Mouse (Mus musculus) T-helper 1 cell (primary cell): ENCODE measurements around the gene Elmod1.

Experiments
- in situ Hi-C: fragments of 300-600 bp; cut with MboI, MseI; formaldehyde crosslinking; loops from one replicate; pipeline ENCODE4 v1.15.1; 2025; ENCODE audit warnings: high pct_unique_total_duplicates

Gene Elmod1

DNA sequence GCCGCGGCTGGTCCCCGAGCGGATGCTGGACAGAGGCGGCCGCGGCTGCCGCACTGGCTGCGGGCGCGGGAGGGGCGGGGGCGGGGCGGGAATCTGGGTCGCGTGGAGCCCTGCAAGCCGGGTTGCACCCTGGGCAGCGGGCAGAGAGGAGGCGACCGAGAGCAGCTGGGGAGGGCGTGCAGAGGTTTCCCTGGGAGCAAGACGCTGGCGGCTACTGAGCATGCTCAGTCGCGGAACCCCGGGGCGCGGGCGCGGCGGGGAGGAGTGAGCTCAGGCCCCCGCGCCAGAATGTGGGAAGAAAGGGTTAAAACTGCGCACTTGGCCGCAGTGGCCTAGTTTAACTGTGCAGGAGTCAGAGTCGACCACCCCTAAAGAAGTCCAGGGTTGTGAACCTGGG is at the start of gene Elmod1:
Elmod1 (minus strand) TSS at position 180 of the 397 bp plus-strand sequence.
- in situ Hi-C loops: loop anchor here (25.0 kb wide), 1 partner anchor 687 kb away; the partner anchor contains the start of gene Acsbg1

DNA sequence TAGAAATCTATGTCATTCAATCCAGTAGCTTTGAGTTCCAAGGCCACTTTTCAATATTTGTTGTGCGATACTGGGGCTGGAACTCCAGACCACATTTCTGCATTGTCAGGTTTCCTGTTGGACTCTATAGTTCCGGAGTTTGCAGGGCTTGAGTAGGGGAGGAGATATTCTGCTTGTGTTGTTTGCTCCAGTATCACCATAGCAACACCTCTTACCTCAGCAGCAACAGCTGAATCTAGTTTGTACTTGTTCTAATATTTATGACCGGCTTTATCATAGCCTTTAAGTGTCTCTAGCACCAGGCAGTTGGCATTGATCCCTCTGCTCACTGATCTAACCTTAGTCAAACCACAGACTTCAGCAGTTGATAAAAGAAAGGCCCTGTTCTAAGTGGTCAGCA is 47.7 kb upstream of the Elmod1 start:
- in situ Hi-C loops: no loop called here

DNA sequence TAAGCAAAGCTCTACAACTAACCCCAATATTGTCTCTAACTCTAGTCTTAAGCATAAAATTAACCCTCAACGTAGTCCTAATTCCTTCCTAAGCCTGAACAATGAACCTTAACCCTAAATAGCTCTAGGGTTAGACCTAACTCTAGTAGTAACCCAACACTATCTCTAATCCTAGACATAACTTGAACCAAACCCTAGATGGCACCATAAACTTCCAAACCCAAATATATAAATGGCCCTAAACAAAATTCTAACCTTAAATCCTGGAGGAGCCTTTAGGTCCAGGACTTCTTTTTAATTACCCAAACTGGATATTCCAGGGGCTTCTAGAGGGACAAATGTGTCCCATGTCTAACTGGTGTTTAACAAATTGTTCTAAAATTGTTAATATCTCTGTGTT is 19.4 kb upstream of the Elmod1 start:
- in situ Hi-C loops: loop anchor here (5.0 to 25.0 kb wide), 2 partner anchors 423 to 668 kb away; partner anchors contain the start of gene Acsbg1

DNA sequence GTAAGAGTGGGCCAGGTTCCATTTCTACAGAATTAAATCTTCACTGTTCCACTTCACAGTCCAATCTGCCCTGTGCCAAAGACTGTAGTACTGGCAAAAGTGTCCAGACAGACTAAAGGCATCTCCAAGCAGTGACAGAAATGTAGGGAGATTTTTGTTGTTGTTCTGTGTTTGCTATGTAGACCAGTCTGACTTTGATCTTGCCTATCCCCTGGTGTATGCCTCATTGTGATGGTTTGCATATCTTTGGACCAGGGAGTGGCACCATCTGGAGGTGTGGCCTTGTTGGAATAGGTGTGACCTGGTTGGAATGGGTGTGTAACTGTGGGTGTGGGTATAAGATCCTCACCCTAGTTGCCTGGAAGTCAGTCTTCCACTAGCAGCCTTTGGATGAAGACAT is 17.5 kb upstream of the Elmod1 start:
- in situ Hi-C loops: loop anchor here (5.0 to 25.0 kb wide), 2 partner anchors 425 to 670 kb away; partner anchors contain the start of gene Acsbg1

DNA sequence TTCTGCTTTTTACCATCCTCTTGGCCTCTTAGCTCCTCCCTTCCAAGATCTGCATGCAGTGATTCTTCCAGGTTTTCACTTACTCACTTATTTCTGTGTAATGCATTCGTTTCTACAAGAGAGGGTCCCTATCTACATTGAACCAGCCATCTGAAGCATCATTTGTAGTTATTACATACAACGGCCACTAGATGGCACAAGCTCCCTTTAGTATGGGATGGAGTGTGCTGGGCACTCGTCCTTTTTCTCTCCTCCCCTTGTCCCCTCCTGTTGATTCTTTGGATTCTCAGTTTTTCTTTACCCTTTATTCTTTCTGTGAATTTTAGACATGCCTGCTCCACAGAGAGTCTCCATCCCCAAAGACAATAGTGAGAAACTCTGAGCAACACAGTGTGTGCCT is 15.8 kb upstream of the Elmod1 start:
- in situ Hi-C loops: loop anchor here (5.0 to 25.0 kb wide), 2 partner anchors 426 to 671 kb away; partner anchors contain the start of gene Acsbg1

DNA sequence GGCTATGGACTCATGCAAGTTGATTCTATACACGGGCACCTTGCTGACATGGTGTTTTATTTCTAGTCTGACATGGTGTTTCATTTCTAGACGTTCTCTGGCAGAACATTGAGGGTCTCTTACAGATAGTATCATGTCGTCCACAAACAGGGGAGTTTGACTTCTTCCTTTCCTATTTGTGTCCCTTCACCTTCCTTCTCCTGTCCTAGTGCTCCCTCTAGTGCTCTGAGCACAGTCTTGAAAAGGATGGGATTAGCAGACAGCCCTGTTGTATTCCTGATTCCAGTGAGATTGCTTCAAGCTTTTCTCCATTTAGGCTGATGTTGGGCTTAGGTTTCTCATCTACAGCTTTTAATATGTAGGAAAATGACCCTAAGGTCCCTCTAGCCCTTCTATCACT is 11.9 kb upstream of the Elmod1 start:
- in situ Hi-C loops: loop anchor here (5.0 to 25.0 kb wide), 2 partner anchors 350 to 675 kb away; partner anchors contain the start of gene Acsbg1

DNA sequence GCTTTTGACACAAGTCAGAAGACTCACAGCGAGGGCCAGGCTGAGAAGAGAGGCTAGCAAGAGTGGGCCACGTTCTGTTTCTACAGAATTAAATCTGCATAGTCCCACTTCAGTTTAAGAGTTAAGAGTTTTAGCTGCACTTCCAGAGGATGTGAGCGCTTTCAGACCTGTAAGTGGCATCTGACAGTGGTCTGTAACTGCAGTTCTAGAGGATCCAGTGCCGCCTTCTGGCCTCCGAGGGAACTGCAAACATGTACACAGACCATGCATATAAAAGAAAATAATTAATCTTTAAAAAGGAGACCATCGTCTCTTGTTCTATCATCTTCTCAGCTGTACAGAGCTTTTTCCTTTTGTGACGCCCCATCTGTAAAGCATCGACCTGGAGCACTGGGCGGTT is 9.8 kb upstream of the Elmod1 start:
- in situ Hi-C loops: loop anchor here (5.0 to 25.0 kb wide), 4 partner anchors 98 to 677 kb away; partner anchors contain the start of gene Acsbg1

DNA sequence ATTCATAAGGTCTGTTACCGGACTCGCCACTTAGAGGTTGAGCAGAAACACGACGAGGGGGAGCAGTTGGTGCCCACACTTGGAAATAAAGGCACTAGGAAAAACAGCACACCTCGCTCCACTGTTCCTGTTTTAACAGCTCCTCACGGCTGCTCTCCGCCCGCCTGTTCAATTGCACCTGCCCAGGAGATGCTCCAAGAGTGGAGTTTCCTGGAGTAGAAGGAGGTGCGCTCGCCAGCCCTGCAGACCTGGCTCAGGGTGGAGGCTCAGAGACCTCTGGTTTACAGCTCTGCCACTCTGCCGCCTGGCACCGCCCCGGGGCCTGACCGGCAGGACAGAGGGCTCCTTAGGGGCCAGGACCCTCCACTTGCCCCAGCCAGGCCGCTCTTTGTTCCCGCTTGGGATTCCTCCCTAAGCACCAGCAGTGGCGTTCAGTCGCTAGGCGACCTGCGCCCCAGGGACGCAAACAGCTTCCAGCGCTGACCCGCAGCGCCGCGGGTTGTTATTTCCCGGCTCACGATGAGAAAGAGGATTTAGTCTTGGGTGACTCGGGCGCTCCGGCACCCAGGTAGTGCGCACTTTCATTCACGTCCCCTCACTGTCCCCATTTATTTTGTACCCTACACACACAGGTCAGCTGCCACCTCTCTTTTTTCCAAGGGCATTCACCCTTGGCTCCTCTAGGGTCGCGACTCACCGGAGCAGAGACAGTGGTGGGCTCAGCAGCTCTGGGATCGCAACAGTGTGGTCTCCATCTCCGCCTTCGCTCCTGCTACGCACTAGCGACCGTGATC is 576 bp downstream of the Elmod1 start:
- in situ Hi-C loops: loop anchor here (25.0 kb wide), 1 partner anchor 688 kb away; the partner anchor contains the start of gene Acsbg1

DNA sequence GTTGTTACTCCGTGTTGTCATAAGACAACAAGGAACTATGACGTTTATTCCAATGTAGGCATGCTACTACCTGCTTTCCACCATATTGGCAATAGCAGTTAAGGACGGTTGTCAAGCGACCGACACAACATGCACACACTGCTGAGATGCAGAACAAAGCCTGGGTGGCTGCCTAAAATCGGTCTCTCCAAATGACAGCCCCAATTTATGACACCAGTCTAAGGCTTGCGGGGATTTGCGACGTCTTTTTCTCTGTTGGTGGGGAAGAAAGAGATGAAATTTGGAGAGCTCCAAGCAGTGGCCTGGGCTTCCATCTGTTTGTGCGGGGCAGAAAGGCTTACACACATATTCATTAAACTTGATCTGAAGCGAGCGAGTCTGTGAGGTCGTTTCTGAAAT is 1.2 kb downstream of the Elmod1 start:
- in situ Hi-C loops: no loop called here

DNA sequence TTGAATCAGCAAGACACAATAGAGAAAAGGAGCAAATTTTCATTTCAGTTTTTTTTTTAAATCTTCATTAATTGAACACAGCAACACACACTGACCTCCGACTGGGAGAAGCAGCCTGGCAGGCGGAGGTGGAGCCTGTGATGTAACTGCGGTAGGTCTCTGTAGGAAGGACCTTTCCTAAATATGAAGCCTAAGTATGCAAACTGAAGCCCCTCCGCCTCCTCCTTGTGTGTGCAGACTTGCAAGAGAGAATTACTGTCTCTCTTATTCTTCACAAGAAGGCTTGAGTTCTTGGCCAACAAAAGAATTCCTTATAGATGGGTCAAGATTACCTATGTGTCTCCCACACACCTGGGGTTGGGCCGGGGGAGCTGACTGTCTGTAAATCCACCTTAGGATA is 1.9 kb downstream of the Elmod1 start:
- in situ Hi-C loops: no loop called here

DNA sequence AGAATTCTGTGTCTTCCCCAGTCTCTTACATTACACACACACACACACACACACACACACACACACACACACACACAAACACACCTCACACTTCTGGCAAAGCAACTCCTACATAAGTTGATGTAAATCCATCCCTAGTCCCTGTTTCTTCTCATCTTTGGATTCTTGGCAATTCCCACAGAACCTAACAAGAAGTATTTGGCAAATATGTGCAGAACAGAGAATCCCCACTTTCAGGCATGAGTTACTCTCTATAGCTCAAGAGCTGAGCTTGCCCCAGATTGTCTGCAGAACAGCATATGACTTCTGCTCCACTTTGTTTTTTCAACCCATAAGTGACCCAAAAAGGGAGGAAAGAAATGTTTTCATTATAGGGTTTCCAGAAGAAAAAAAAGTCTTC is 2.7 kb downstream of the Elmod1 start:
- in situ Hi-C loops: no loop called here

DNA sequence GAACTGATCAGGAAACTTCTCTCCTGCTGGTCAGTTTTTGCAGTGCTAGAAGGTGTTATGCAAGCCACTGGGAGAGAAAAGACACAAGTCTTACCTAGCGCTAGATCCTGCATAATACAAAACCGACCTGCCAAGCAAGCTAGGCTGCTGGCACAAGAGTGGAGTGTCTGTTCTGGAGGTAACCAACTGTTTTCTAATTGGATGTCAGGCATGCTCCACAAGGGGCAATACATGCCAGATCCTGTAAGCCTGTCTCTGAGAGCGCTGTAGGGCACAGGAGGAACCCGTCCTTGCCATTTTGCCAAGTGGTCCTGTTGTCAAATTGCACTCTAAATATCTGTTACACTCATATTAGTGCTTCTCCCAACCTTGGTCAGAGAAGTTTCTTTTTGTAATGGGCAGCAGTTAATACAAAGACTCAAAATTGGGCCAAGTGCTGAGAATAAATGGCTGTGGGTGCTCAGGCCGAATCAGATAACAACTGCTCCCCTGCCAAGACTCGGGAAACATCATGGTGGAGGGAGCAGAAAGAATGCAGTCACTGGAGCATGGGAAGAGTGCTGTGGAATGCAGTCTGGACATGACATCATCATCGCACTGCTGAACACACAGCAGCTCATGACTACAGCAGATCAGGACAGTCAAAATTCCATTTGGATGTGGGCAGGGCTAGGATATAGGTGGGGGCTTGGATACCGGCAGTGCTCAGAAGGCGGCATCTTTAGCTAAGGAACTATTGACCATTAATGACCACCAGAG is 7.3 kb downstream of the Elmod1 start:
- in situ Hi-C loops: no loop called here

DNA sequence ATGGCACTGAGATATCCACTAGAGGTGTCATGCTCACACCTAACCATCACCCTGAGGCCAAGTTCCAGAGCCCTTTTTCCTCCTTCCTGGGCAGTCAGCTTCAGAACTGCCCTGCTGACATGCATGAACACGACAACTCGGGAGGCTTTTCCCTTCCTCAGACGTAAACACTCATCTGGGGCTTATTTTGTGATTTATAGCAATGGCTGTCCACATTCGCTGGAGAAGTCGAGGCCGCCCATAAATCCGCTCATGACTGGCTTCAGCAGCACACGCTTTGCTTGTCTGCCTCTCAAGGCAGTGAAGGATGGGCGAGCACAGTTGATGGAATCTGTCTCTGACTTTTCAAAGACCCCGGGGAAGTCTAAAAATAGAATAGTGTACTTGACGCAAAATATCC is 18.1 kb downstream of the Elmod1 start:
- in situ Hi-C loops: no loop called here

DNA sequence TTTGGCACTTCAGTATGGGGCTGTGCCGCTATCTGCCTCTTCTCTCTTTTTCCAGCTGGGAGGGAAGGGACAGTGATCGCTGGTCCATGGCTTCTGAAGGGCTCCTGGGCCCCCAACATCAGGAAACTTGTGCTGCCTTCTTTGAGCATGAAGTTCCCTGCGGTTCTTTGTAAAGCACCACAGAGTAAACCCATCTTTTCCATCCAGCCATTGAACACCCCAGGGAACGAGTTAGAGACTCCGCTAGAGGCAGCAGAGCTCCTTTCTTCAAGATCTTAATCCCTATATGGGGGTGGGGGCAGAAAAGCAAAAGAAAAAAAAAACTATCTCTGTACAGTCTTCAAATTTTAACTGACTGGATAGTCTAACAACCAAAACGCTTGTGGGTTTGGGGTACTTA is 20.2 kb downstream of the Elmod1 start:
- in situ Hi-C loops: no loop called here

DNA sequence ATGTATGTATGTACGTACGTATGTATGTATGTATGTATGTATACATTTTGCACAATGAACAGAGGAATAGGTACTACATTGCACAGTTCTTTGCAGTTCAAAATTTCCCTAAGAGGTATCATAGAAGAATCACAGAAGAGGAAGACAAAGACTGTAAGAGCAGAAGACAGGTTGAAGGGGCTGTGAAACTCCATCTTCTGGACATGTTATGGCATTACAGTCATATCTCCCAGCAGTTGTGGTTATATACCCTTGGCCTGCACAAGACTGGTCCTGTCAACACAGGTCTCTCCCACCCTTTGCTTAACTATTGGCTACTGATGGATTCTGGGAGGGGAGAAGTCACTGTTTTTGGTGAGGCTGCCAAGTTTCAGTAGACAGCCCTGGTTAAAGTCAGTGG is 27.6 kb downstream of the Elmod1 start:
- in situ Hi-C loops: no loop called here

DNA sequence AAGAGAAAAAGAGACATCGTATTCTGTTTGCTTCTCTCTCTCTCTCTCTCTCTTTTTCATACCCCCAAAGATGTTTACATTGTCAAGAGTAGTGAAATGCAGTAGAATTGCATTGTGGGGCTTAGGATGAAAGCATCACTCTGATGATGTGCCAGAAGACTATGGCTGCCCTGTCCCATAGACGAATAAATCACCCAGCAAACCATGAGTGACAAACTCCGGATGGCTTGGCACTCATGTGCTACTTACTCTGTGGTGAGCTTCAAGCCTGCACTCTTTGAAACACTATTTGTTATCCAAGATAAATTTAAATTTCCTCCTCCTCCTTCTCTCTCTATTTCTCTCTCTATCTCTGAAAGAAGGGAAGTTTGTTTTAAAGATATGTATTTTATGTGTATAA is 36.5 kb downstream of the Elmod1 start:
- in situ Hi-C loops: no loop called here

DNA sequence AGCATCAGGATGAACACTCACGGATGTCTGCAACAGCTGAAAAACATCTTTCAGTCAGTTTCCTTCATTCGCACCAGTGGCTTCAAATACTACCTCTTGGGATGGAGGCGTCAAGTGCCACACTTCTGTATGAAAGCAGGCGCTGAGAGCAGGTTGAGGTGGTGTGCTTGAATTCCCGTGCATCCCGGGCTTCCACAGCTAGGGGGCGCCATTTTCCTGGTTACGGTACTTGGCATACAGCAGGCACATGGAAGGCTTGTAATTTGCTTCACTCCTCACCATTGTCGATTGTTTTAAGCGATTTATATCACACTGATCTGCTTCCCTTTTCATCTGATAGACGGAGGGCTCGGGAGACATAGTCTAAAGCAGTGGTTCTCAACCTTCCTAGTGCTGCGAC is 40.9 kb downstream of the Elmod1 start:
- in situ Hi-C loops: no loop called here

DNA sequence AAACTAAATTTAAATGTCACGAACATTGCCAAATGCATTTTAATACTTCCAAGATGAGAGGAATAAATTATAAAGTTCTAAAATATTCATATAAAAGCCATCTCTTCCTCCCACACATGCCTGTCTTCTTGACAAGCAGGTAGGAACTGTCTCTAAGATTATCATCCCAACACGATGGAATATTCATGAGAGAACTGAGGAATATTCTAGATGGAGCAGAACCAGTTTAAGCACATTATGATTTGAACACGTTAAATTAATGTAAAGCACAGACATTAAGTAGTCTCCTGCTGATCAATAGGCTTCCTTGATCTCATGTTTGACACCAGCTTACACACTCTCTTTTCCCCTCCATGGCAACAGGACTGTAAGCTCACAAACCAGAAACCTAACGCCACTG is 41.7 kb downstream of the Elmod1 start:
- in situ Hi-C loops: no loop called here

DNA sequence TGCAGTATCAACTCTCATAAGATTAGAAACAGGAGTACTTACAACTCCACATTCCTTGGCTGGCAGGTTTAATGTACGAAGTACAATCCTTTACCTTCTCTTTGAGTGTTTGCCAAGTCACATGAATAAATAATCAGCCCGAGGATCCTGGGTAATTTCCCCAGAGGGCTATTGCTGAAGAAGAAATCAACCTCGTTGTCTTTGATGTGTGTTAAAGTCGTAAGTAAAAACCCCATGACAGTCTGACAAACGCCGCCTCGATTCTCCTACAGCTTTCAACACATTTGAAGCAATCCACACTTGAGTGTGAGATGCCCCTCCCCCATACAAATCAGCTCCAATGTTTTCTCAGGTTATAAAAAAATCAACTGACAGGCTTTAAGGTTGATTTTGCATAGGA is 44.2 kb downstream of the Elmod1 start:
- in situ Hi-C loops: no loop called here

DNA sequence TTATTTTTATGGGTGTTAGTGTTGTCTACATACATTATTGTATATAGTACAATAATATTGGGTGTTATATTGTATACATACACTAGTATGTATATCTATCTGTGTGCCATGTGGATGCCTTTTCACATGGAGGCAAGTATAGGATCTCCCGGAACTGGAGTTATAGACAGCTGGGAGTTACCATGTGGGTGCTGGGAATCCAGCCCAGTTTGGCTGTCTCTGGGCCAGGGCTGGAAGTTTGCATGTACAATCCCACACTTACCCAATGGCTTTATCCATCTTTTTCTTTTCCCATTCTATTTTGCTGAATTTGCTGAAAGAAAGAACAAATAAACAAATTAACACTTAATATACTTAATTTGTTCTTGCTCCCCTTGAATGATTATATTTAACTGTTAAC is 54.0 kb downstream of the Elmod1 start:
- in situ Hi-C loops: no loop called here

DNA sequence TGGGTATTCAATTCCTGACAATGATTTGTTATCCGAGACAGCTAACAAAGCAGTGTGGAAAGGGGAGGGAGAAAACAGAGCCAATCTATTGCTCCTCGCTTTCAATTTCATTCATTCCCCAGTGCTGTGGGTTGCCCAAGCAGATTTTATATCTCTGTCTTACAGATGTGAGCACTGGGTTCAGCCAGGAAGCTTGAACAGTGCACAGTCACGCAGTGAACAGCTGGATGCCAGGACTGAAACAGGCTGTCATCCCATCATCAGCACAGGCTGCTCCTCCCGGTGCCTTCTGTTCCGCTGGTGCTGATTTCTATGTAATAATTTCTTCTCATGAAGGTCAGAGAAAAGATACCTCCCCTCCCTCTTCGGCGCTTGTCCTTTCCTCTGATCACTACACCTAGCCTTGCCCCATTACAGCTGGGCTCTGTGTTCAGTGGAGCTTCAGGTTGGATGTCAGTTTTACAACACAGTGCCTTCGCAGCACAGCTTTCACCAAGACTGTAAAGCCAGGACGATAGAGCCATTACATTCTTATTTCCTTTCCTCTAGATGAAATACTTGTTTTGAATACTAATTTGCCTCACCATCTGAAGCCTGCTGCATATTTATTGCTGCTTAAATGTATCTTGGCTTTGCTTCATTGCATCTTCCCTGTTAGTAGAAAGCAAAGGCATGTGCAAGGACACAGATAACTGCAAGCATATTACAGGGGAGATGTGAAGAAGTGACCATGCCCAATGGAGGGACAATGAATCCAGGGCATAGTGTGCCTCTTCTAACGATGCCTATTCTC is 59.0 kb downstream of the Elmod1 start:
- in situ Hi-C loops: no loop called here

DNA sequence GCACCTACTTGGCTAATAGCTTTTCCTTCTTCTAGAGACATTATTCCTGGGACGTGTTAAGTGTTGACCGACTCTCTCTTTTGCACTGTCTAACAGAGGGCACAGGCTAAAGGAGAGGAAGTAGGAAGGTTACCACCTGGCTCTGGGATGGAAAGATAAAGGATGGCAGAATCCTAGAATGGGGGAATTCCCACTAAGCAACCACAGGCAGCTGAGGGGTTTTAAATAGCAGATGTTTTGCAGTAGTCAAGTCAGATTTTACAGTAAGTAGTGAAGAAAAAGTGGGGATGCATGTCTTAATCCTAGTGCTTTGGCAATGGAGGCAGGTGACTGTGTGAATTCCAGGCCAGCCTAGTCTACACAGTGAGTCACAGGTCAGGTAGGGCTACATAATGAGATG is 64.3 kb downstream of the Elmod1 start:
- in situ Hi-C loops: no loop called here
